Mouse (Mus musculus): Measurements from ENCODE around the gene Gucd1. TPM values are rescaled to one million over a fixed set of nuclear protein-coding genes. Genes with fewer than 3 reads are reported as not detected.
"Not testable (repeated sequence)": the region's sequence is repeated elsewhere in the genome, so short reads cannot be mapped to it uniquely, and the experiment has no call there.

Gene Gucd1
- total and polyA plus RNA-seq, 2 experiments = 115 to 166 TPM

- peaks cover 17% of the 10 kb centered on the region; the same call in 1 of the 2 replicates for H3K79me2 ChIP-seq (ENCODE audit: control insufficient read depth, insufficient read depth, low read length)
- peak; percentile 10 for DNase-seq (ENCODE audit: extremely low read depth, low read depth, low spot score)
- H3K4me3 ChIP-seq (ENCODE audit: insufficient read depth, low read depth, low read length) = no peak overlapping the region
- WGBS = 94% methylated on average over 8 of the region's 8 CpGs
- TF ChIP-seq CTCF (IDR thresholded peaks at IDR 0.05; ENCODE audit: low read depth, low read length) (peak; percentile 14; the same call in 1 of the 2 replicates), POLR2A (IDR thresholded peaks at IDR 0.05; ENCODE audit: extremely low read depth, insufficient read depth, low read length) (no peak)
- H3K4me1 ChIP-seq (ENCODE audit: control insufficient read depth, insufficient read depth, low read length) = peaks cover 8% of the 10 kb centered on the region
- no peak overlapping the region for H3K27ac ChIP-seq (replicated peaks; ENCODE audit: insufficient read depth, low read depth, low read length)
- no peak overlapping the region for H3K9ac ChIP-seq (ENCODE audit: low read depth, low read length)
- H3K27me3 ChIP-seq (ENCODE audit: control insufficient read depth, insufficient read depth, low read length) = no peaks in the 10 kb centered on the region
- H3K36me3 ChIP-seq (ENCODE audit: control insufficient read depth, insufficient read depth, low read length) = peaks cover 61% of the 10 kb centered on the region
Observed at GRCm38 (mm10) chr10:75417363-75418042, 100.3 kb downstream of the Gucd1 start.

- Histone ChIP-seq H3K79me2 (ENCODE audit: control insufficient read depth, insufficient read depth, low read length) (peaks cover 17% of the 10 kb centered on the region; the same call in 1 of the 2 replicates), H3K9ac (ENCODE audit: low read depth, low read length) (no peak overlapping the region), H3K36me3 (ENCODE audit: control insufficient read depth, insufficient read depth, low read length) (peaks cover 43% of the 10 kb centered on the region), H3K27ac (replicated peaks; ENCODE audit: insufficient read depth, low read depth, low read length) (0 out of 2 replicates have a peak overlapping the region, but pooled peaks have one; percentile 21), H3K27me3 (ENCODE audit: control insufficient read depth, insufficient read depth, low read length) (no peaks in the 10 kb centered on the region), H3K4me1 (ENCODE audit: control insufficient read depth, insufficient read depth, low read length) (peaks cover 20% of the 10 kb centered on the region), H3K4me3 (ENCODE audit: insufficient read depth, low read depth, low read length) (no peak overlapping the region)
- no peak for DNase-seq (ENCODE audit: extremely low read depth, low read depth, low spot score)
- TF ChIP-seq CTCF (IDR thresholded peaks at IDR 0.05; ENCODE audit: low read depth, low read length) (no peak), POLR2A (IDR thresholded peaks at IDR 0.05; ENCODE audit: extremely low read depth, insufficient read depth, low read length) (no peak)
- WGBS = 49% methylated on average over 7 of the region's 7 CpGs
Observed at GRCm38 (mm10) chr10:75414925-75415324, 102.8 kb downstream of the Gucd1 start.

- DNase-seq (ENCODE audit: extremely low read depth, low read depth, low spot score) = peak; percentile 93
- Histone ChIP-seq H3K27ac (replicated peaks; ENCODE audit: insufficient read depth, low read depth, low read length) (peak overlapping the region; percentile 93), H3K9ac (ENCODE audit: low read depth, low read length) (peak overlapping the region; percentile 60), H3K4me1 (ENCODE audit: control insufficient read depth, insufficient read depth, low read length) (peaks cover 23% of the 10 kb centered on the region), H3K79me2 (ENCODE audit: control insufficient read depth, insufficient read depth, low read length) (peaks cover 17% of the 10 kb centered on the region; the same call in 1 of the 2 replicates), H3K36me3 (ENCODE audit: control insufficient read depth, insufficient read depth, low read length) (peaks cover 27% of the 10 kb centered on the region), H3K4me3 (ENCODE audit: insufficient read depth, low read depth, low read length) (peak overlapping the region; percentile 4), H3K27me3 (ENCODE audit: control insufficient read depth, insufficient read depth, low read length) (no peaks in the 10 kb centered on the region)
- no peak for TF ChIP-seq CTCF (IDR thresholded peaks at IDR 0.05; ENCODE audit: low read depth, low read length)
- no peak for TF ChIP-seq POLR2A (IDR thresholded peaks at IDR 0.05; ENCODE audit: extremely low read depth, insufficient read depth, low read length)
- 37% methylated on average over 27 of the region's 27 CpGs for WGBS
Observed at GRCm38 (mm10) chr10:75412114-75413103, 105.4 kb downstream of the Gucd1 start.

GRCm38 (mm10) chr10:75411343-75412113, 106.2 kb downstream of the Gucd1 start:
- Histone ChIP-seq H3K4me3 (ENCODE audit: insufficient read depth, low read depth, low read length) (peak overlapping the region; percentile 45), H3K79me2 (ENCODE audit: control insufficient read depth, insufficient read depth, low read length) (peaks cover 17% of the 10 kb centered on the region; the same call in 1 of the 2 replicates), H3K27ac (replicated peaks; ENCODE audit: insufficient read depth, low read depth, low read length) (peak overlapping the region; percentile 99), H3K4me1 (ENCODE audit: control insufficient read depth, insufficient read depth, low read length) (peaks cover 23% of the 10 kb centered on the region), H3K36me3 (ENCODE audit: control insufficient read depth, insufficient read depth, low read length) (peaks cover 25% of the 10 kb centered on the region), H3K9ac (ENCODE audit: low read depth, low read length) (peak overlapping the region; percentile 71)
- peak; percentile 34 for DNase-seq (ENCODE audit: extremely low read depth, low read depth, low spot score)
- not testable (repeated sequence) for H3K27me3 ChIP-seq (ENCODE audit: control insufficient read depth, insufficient read depth, low read length)
- WGBS = 23% methylated on average over 10 of the region's 10 CpGs

GRCm38 (mm10) chr10:75407741-75408140, 110.0 kb downstream of the Gucd1 start:
- WGBS = 19% methylated on average over 4 of the region's 4 CpGs
- no peaks in the 10 kb centered on the region for H3K27me3 ChIP-seq (ENCODE audit: control insufficient read depth, insufficient read depth, low read length)
- peak overlapping the region; percentile 50 for H3K4me3 ChIP-seq (ENCODE audit: insufficient read depth, low read depth, low read length)
- peaks cover 19% of the 10 kb centered on the region for H3K4me1 ChIP-seq (ENCODE audit: control insufficient read depth, insufficient read depth, low read length)
- DNase-seq (ENCODE audit: extremely low read depth, low read depth, low spot score) = peak; percentile 99
- TF ChIP-seq CTCF (IDR thresholded peaks at IDR 0.05; ENCODE audit: low read depth, low read length) = no peak
- no peak for TF ChIP-seq POLR2A (IDR thresholded peaks at IDR 0.05; ENCODE audit: extremely low read depth, insufficient read depth, low read length)
- H3K36me3 ChIP-seq (ENCODE audit: control insufficient read depth, insufficient read depth, low read length) = no peaks in the 10 kb centered on the region; the same call in 1 of the 2 replicates
- H3K79me2 ChIP-seq (ENCODE audit: control insufficient read depth, insufficient read depth, low read length) = peaks cover under 1% of the 10 kb centered on the region; the same call in 1 of the 2 replicates
- peak overlapping the region; percentile 85 for H3K9ac ChIP-seq (ENCODE audit: low read depth, low read length)
- H3K27ac ChIP-seq (replicated peaks; ENCODE audit: insufficient read depth, low read depth, low read length) = peak overlapping the region; percentile 93

Measured in liver, adult 2 months (tissue).